Mouse (Mus musculus) CH12.LX (cell line): ENCODE data around the gene Rtn4rl1.

Source experiments
- CHD1 ChIP-seq: IDR thresholded peaks from 2 replicates; pipeline ENCODE4 v1.6.1; 2012; ENCODE audit warnings: low read depth, low read length, improper control_type of control experiment, inconsistent platforms
- CTCF ChIP-seq, 2 experiments: IDR thresholded peaks in 1 of 2; conservative IDR thresholded peaks in 1 of 2; 2 replicates each; pipeline ENCODE4 v1.5.1; 2011 to 2012; ENCODE audit warnings: low read depth in 2 of 2, low read length in 2 of 2, improper control_type of control experiment in 1 of 2, inconsistent platforms in 1 of 2, mild to moderate bottlenecking in 1 of 2, moderate library complexity in 1 of 2
- EP300 ChIP-seq: IDR thresholded peaks from 2 replicates; pipeline ENCODE4 v1.6.1; 2011; ENCODE audit warnings: low read length, improper control_type of control experiment
- JUN ChIP-seq: IDR thresholded peaks from 2 replicates; pipeline ENCODE4 v1.6.1; 2011; ENCODE audit warnings: low read depth, mild to moderate bottlenecking, low read length, improper control_type of control experiment, moderate library complexity; ENCODE audit not compliant: insufficient read depth
- POLR2A ChIP-seq: IDR thresholded peaks from 2 replicates; pipeline ENCODE4 v1.6.1; 2011; ENCODE audit warnings: low read depth, mild to moderate bottlenecking, improper control_type of control experiment, low read length
- SMC3 ChIP-seq: IDR thresholded peaks from 2 replicates; pipeline ENCODE4 v1.6.1; 2011; ENCODE audit warnings: low read depth, low read length, improper control_type of control experiment
- TBP ChIP-seq: conservative IDR thresholded peaks from 2 replicates; pipeline ENCODE4 v1.6.1; 2011; ENCODE audit warnings: low read depth, low read length, improper control_type of control experiment
- ZC3H11A ChIP-seq: IDR thresholded peaks from 2 replicates; pipeline ENCODE4 v1.6.1; 2012; ENCODE audit warnings: low read depth, mild to moderate bottlenecking, inconsistent platforms, low read length, improper control_type of control experiment

DNA sequence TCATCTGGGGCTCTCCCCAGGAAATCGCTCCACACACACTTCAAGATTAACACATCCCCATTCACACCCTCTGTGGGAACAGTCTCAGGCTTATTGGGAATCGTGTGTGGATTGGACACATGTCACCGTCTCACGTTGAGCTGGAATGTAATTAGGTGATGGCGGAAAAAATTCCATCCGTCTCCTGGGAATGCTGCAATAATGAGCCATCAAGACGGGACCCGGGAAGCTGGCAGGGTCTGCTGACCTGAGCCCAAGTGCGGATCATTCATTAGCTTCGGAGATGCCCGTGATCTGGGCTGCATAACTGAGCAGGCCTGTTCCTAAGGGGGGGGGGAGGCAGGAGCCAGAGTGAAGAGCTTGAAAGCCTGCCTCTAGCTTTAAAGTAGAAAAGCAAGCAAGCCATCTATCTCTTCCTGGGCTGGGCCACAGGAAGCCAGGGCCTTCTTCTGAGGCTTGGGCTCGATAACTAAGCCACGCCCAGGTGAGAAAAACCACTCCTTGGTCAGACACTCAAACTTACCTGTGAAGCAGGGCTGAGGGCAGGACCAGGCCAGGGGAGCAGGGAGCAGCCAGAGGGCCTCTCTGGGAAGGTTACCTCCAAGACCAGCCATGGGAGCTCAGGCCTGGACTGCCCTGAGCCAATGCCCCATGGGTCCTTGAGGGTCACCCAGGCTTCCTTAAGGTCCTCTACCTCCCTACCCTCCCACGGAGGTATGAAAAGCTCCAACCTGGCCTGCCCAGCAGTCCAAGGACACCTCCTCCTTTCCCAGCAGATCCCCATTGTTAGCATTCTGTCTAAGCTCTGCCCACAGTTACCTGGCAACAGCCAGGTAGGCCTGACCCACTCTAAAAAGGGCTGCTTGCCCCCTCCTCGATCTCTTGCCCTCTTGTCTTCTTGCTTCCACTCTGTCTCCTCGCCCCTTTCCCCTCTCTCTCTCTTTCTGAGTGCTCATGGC, 52.1 kb downstream of the Rtn4rl1 start:
- no peak for TF ChIP-seq EP300
- TF ChIP-seq SMC3 = no peak
- no peak for TF ChIP-seq TBP
- no peak for TF ChIP-seq CTCF (conservative IDR thresholded peaks at IDR 0.05 in 1 of 2, IDR thresholded peaks at IDR 0.05 in 1 of 2; ENCODE audit: low read depth in 2 of 2, low read length in 2 of 2)
- TF ChIP-seq POLR2A = no peak
- no peak for TF ChIP-seq CHD1
- TF ChIP-seq ZC3H11A = no peak
- TF ChIP-seq JUN = no peak
